Mouse (Mus musculus) small intestine, adult 2 months (tissue): Measurements from ENCODE around the gene Enpp5.

Experiments
- CTCF ChIP-seq: fragments of 200-500 bp; IDR thresholded peaks from 2 replicates; pipeline ENCODE4 v1.5.1; 2012; ENCODE audit warnings: low read depth, mild to moderate bottlenecking, control low read depth, inconsistent platforms, low read length, moderate library complexity, mixed read lengths; ENCODE audit not compliant: insufficient replicate concordance, insufficient read length; ENCODE audit errors: extremely low read depth
- POLR2A ChIP-seq: fragments of 200-500 bp; IDR thresholded peaks from 2 replicates; pipeline ENCODE4 v1.6.1; 2012; ENCODE audit warnings: low read depth, mild to moderate bottlenecking, control low read depth, inconsistent platforms, low read length, moderate library complexity

DNA sequence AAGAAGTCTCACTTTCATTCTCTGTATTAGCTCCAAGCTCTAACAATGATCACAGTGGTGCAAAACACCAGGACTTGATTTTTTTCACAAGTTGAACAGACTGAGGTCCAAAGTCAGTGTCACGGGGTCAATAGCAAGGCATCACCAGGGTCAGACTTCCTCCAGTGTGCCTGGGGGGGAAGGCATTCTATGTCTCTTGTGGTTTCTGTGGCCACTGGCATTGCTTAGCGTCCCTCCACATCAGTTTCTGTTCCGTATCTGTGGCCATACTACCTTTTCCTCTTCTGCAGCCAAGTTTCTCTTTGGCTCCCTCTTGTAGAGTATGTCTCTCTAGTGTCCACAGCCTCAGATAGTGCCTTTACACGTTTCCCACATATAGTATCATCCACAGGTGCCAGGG, 25.2 kb upstream of the Enpp5 start:
- TF ChIP-seq POLR2A: no peak
- no peak for TF ChIP-seq CTCF
